Mouse (Mus musculus): ENCODE data around the gene Gm10645.

- TF ChIP-seq CTCF (conservative IDR thresholded peaks at IDR 0.05; ENCODE audit: low read length) (no peak), NANOG (IDR thresholded peaks at IDR 0.05; ENCODE audit: borderline replicate concordance, low read length) (no peak), POU5F1 (IDR thresholded peaks at IDR 0.05; ENCODE audit: borderline replicate concordance, low read length) (no peak)
Measured at GRCm38 (mm10) chr8:83202946-83203345, 37.0 kb upstream of the Gm10645 start.
